31 mouse cellular contexts compared by ENCODE assay signal in the genomic region with DNA sequence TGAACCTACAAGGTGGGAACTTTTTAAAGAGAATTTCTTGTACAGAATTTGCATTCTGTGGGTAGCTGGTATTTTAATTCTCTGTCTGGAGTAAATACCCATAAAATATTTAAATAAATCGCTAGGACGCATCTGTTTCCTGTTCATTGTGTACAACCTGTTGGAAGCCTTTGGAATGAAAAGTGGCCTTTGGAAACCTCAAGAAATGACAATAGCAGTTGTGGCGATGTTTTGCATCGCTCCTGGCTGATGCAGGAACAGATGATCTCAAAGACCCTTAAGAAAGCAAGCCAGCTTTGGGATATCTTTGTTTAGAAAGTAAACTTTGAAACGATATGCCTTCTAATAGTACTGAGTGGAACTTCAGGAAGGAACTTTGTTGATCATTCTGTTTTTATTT. TPM values are rescaled to one million over a fixed set of nuclear protein-coding genes. Genes with fewer than 3 reads are reported as not detected.
A peak's percentile ranks its signal among the peaks of the same experiment; 100 is the strongest.
DNase-seq lines count a peak whose midpoint lies in the region; ATAC-seq and TF ChIP-seq lines count a peak whose summit lies in the region.
"Had no signal": no experiment of that assay in that cellular context is flagged by ENCODE, and none has a peak within 500 bp of the region (broad histone marks: within the 10 kb centered on the region; RNA-seq: fewer than 3 reads in every experiment).

No protein-coding gene starts in this region.

- TF ChIP-seq CTCF in lung, embryonic 14.5 days (IDR thresholded peaks at IDR 0.05; ENCODE audit: low read depth) = no peak

- 51% methylated on average over 5 of the region's 5 CpGs for WGBS in lung, embryonic 14.5 days

- H3K27me3 ChIP-seq in lung, embryonic 14.5 days (ENCODE audit: insufficient read depth, low read length) = no peaks in the 10 kb centered on the region
- H3K27me3 ChIP-seq: embryonic facial prominence, embryonic 12.5 days; hindbrain, embryonic 13.5 days; kidney, embryonic 15.5 days; limb, embryonic 15.5 days; liver, embryonic 13.5 days; lung, embryonic 15.5 days; midbrain, embryonic 15.5 days; neural tube, embryonic 15.5 days had no signal

- no peak overlapping the region for H3K4me2 ChIP-seq in lung, embryonic 14.5 days
- H3K4me2 ChIP-seq: embryonic facial prominence, embryonic 12.5 days; heart, embryonic 11.5 days; hindbrain, embryonic 13.5 days; kidney, embryonic 15.5 days; limb, embryonic 15.5 days; liver, embryonic 13.5 days; lung, embryonic 15.5 days; midbrain, embryonic 15.5 days; neural tube, embryonic 15.5 days had no signal

- no peaks in the 10 kb centered on the region for H3K4me1 ChIP-seq in lung, embryonic 14.5 days (ENCODE audit: insufficient read depth)
- peaks cover 9% of the 10 kb centered on the region; the same call in 1 of the 2 replicates for H3K4me1 ChIP-seq in brown adipose tissue, adult 24 weeks (ENCODE audit: control insufficient read depth, insufficient read depth, insufficient read length, low read length)
- H3K4me1 ChIP-seq: embryonic facial prominence, embryonic 12.5 days; hindbrain, embryonic 13.5 days; kidney, embryonic 15.5 days; limb, embryonic 10.5 days; limb, embryonic 15.5 days; liver, embryonic 13.5 days; lung, embryonic 15.5 days; midbrain, embryonic 10.5 days; midbrain, embryonic 15.5 days; neural tube, embryonic 15.5 days had no signal

- H3K4me3 ChIP-seq in lung, embryonic 14.5 days (ENCODE audit: low read depth, low read length) = no peak overlapping the region
- H3K4me3 ChIP-seq in brown adipose tissue, adult 24 weeks (ENCODE audit: insufficient read depth, low read depth, low read length) = no peak overlapping the region
- H3K4me3 ChIP-seq: embryonic facial prominence, embryonic 12.5 days; hindbrain, embryonic 13.5 days; kidney, embryonic 15.5 days; limb, embryonic 10.5 days; limb, embryonic 15.5 days; liver, embryonic 13.5 days; lung, embryonic 15.5 days; midbrain, embryonic 10.5 days; midbrain, embryonic 15.5 days; neural tube, embryonic 15.5 days had no signal

- DNase-seq in heart, adult 9 months (ENCODE audit: low spot score in 2 of 2) = peak; percentile 55 to 83
- DNase-seq in heart, postnatal 4 days = no peak
- peak; percentile 45 for DNase-seq in lung, embryonic 14.5 days
- no peak for DNase-seq in lung, postnatal 4 days
- peak; percentile 79 for DNase-seq in R1 (ENCODE audit: low read depth, low spot score)
- DNase-seq: adrenal gland, postnatal 10 days; B cell, adult 2 months; cerebellum, adult 11-12 months; cerebellum, adult 9-11 months; embryo, embryonic 11 days; gastrocnemius, postnatal 25 days; heart, postnatal 14 days; layer of hippocampus, postnatal 36 days; liver, embryonic 13.5 days; retina, postnatal 1 day; right cerebral cortex, postnatal 14 days; thymus, postnatal 4 days had no signal

- no peaks in the 10 kb centered on the region for H3K36me3 ChIP-seq in lung, embryonic 14.5 days (ENCODE audit: insufficient read depth)
- H3K36me3 ChIP-seq: embryonic facial prominence, embryonic 12.5 days; hindbrain, embryonic 13.5 days; kidney, embryonic 15.5 days; limb, embryonic 10.5 days; limb, embryonic 15.5 days; liver, embryonic 13.5 days; lung, embryonic 15.5 days; midbrain, embryonic 10.5 days; midbrain, embryonic 15.5 days; neural tube, embryonic 15.5 days had no signal

- H3K27ac ChIP-seq in lung, embryonic 14.5 days (ENCODE audit: low read depth) = no peak overlapping the region
- H3K27ac ChIP-seq in brown adipose tissue, adult 24 weeks (replicated peaks; ENCODE audit: low read depth, low read length) = peak overlapping the region; percentile 6; the same call in 1 of the 2 replicates
- H3K27ac ChIP-seq: embryonic facial prominence, embryonic 12.5 days; hindbrain, embryonic 13.5 days; kidney, embryonic 15.5 days; limb, embryonic 10.5 days; limb, embryonic 15.5 days; liver, embryonic 13.5 days; lung, embryonic 15.5 days; midbrain, embryonic 10.5 days; midbrain, embryonic 15.5 days; neural tube, embryonic 15.5 days had no signal

- no peaks in the 10 kb centered on the region for H3K9me3 ChIP-seq in lung, embryonic 14.5 days (ENCODE audit: low read depth, low read length)
- H3K9me3 ChIP-seq: embryonic facial prominence, embryonic 12.5 days; hindbrain, embryonic 13.5 days; kidney, embryonic 15.5 days; limb, embryonic 10.5 days; limb, embryonic 15.5 days; liver, embryonic 13.5 days; lung, embryonic 15.5 days; midbrain, embryonic 10.5 days; midbrain, embryonic 15.5 days; neural tube, embryonic 15.5 days had no signal

- no peak for ATAC-seq in lung, embryonic 14.5 days (ENCODE audit: insufficient read depth)
- ATAC-seq: forebrain, embryonic 14.5 days; intestine, embryonic 16.5 days; midbrain, embryonic 15.5 days had no signal

- H3K9ac ChIP-seq in lung, embryonic 14.5 days = no peak overlapping the region
- H3K9ac ChIP-seq: embryonic facial prominence, embryonic 12.5 days; hindbrain, embryonic 13.5 days; kidney, embryonic 15.5 days; limb, embryonic 15.5 days; liver, embryonic 13.5 days; lung, embryonic 15.5 days; midbrain, embryonic 15.5 days; neural tube, embryonic 15.5 days had no signal

RNA-seq across cellular contexts. Expression of a gene that starts 17.0 kb away (rescaled TPM):
- total RNA-seq in heart, postnatal 4 days (2021) = 10 to 100 TPM; 82.4 to 86.8 TPM
- 36.2 and 36.7 TPM in 2 replicates for polyA plus RNA-seq in lung, embryonic 14.5 days (2014; fragmentation: Nextera tagmentation; extraction: Ambion mirVana)
- polyA plus RNA-seq in brown adipose tissue, adult 24 weeks (2012; ENCODE audit: insufficient read depth, insufficient read length, missing spikeins) = 19.8 and 21.6 TPM in 2 replicates

RNA-seq across cellular contexts. Expression of a gene that starts 17.0 kb away (rescaled TPM):
- 10 to 100 TPM; 25.0 to 27.5 TPM for total RNA-seq in heart, postnatal 4 days (2021)
- polyA plus RNA-seq in lung, embryonic 14.5 days (2014; fragmentation: Nextera tagmentation; extraction: Ambion mirVana) = 6.8 and 8.3 TPM in 2 replicates
- polyA plus RNA-seq in brown adipose tissue, adult 24 weeks (2012; ENCODE audit: insufficient read depth, insufficient read length, missing spikeins) = 5.0 and 6.2 TPM in 2 replicates
- polyA plus RNA-seq: testis, adult 2 months had no signal

RNA-seq across cellular contexts. Expression of a gene that starts 28.8 kb away (rescaled TPM):
- total RNA-seq in heart, postnatal 4 days (2021) = 10 to 100 TPM; 34.5 to 37.0 TPM
- polyA plus RNA-seq in lung, embryonic 14.5 days (2014; fragmentation: Nextera tagmentation; extraction: Ambion mirVana) = 6.6 and 7.0 TPM in 2 replicates
- 3.8 and 6.6 TPM in 2 replicates for polyA plus RNA-seq in brown adipose tissue, adult 24 weeks (2012; ENCODE audit: insufficient read depth, insufficient read length, missing spikeins)

Comparison
In these comparisons a context has a peak if more than half of its experiments do, and no peak if none do; other contexts are left out.
1. DNase-seq: peak in heart, adult 9 months (2 of 2), lung, embryonic 14.5 days (single experiment) and R1 (single experiment); none in heart, postnatal 4 days (single experiment) and lung, postnatal 4 days (0 of 2).